Mouse (Mus musculus) adrenal gland (tissue): ENCODE results near the gene Sorbs1.

Source experiments
- intact Hi-C: fragments of 180-260 bp; cut with DNase I; formaldehyde crosslinking; loops from one replicate; pipeline ENCODE4 v1.15.1; 2025

The Sorbs1 gene

DNA sequence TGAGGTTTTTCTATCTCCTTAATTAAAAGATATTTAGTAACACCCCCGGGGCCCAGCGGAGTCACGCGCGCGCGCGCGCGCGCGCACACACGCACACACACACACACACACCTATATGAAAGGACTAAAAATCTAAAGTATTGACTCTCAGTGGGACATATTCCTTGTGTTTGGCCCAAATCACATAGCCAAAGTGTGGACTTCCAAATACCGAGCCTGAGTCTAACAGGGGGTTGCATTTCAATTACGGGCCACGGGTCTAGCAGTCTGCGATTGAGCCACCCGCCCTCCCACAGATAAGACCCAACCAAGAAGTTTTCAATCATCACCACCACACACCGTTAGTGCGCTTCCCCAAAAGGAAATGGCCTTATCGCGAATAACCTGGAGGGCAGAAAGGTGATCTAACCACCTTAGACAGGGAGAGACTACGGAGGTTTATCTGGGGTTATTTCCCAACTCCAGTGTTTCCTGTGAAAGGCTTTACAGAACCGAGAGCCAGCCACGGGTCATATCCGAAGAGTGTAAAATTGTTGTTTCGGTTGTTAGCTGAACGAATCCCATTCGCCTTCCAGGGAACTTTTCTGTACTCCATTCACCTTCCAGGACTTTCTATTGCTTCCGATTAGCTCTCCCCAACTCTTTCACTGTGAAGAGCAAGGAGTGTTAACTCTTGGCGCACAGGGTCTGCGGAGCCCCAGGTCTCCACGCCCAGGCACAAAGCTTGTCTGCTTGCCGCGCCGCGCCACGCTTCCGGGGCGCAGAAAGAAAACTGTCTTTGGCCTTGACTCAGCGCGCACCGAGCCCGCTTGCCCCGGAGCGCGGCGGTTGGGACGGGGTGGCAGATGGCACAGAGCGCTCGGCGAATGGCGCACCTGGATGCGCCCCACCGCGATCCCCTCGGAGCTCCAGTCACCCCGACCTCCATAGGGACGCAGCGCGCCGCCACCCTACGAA lies 242.9 kb downstream of the Sorbs1 start:
- intact Hi-C loops: no loop called here

DNA sequence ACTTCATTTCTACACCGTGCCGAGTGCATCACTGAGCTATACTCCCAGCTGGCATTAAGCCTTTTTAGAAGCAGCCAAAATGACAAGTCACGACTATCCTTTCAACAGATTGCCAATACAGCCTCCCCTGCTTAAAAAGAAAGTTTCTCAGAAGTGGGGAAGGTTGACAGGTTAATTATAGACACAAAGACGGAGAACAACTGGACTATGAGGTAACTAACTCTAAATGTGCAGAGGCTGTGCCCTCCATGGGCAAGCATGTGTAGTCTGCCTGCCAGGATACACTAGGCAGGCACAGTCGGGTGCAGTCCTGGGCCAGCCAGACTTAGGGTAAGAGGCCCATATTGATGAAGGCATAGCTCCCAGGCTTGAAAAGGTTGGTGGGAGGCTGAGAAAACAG lies 244.1 kb downstream of the Sorbs1 start:
- intact Hi-C loops: no loop called here

DNA sequence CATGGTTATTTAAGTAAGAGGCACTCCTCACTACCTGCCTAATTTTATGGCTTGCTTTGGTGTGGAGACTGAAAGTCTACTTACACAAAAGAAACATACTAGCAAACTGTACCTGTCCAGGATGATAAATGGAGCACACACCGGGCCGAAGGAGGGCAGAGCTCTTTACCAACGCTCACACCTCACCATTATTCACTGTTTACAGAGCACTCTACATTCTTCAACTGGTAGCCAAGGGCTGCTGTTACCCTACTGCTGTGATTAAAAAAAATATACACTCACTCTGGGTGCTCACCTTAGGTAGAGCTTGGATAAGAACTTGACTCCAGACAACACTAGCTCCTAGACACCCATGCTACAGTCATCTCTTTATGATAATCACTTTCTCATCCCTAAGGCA lies 245.1 kb downstream of the Sorbs1 start:
- intact Hi-C loops: no loop called here

DNA sequence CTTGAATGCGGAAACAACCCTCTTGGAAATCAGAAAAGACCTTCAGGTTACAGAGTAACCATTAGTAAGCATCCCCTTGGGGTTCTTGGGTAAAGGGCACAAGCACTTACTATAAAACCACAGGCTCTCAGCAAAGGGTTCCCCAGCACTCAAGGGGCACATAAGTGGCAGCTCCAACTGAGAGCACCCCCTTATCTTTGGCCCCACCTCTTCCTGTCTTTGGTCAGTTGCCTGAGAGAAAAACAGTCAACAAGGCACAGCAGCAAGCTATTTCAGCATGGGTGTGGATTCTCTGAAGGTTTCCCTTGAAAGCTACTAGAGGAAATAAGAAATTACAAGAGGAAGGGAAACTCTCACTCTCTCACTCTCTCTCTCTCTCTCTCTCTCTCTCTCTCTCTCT lies 246.2 kb downstream of the Sorbs1 start:
- intact Hi-C loops: no loop called here

DNA sequence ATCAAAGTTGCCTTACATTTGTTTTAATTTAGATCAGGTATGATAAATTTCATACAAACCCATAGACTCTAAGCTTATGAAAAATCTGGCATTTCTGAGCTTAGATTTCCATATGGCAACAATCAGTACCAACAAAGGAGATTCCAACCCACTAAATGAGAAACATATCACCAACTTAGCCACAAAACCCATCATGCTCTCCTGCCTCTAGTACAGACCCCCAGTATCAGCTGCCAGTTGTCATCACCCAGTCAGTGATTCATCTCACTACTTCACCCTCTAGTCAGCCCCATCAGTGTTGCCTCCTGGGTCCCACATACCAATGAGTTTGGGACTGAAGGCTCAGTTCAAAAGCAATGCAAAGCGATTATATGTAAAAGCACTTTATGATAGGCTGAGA lies 254.1 kb downstream of the Sorbs1 start:
- intact Hi-C loops: no loop called here

DNA sequence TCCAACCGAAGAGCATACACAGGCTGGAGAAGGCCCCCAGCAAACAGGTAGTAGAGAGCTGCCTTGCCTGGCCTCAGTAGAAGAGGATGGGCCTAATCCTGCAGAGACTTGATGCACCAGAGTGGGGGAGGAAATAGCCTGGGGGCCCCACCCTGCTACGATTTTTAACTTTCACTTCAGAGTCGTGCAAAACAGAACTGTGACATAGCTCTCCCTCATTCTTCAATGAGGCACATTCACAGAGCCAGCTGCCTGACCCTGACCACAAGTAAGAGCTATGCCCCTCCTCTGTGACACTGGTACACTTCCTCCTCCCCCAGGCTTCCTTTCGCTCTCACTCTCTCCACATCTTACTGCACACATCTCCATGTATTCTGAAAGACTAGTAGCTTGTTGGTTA lies 256.2 kb downstream of the Sorbs1 start:
- intact Hi-C loops: no loop called here

DNA sequence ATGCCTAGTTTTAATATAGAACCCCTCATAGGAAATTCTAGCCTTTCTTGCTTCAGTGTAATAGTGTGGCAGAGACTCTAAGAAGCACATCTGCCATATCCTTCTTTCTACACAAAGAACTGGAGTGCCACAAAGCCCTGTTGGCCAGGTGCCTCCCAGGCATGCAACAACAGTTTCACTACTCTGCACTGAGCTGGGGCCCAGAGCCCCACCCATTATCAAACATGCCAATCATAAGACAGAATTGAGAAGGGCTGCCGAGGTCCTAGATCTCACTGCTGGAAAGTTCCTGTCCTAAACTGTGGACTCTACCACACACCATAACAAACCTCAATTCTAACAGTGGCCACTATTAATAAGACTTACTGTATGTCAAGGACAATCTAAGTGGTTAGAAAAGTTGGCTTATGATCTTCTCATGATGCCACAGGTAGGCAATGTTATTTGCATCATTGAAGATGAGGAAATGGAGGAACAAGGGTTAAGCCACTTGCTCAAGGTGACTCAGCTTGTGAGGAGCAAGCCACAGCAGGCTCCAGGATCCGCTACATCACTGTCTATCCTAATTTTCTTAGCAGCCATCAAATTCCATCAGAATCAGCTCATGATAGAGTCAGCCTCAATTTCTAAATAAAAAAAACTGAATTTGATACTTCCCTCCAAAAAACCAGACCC lies 257.1 kb downstream of the Sorbs1 start:
- intact Hi-C loops: no loop called here

DNA sequence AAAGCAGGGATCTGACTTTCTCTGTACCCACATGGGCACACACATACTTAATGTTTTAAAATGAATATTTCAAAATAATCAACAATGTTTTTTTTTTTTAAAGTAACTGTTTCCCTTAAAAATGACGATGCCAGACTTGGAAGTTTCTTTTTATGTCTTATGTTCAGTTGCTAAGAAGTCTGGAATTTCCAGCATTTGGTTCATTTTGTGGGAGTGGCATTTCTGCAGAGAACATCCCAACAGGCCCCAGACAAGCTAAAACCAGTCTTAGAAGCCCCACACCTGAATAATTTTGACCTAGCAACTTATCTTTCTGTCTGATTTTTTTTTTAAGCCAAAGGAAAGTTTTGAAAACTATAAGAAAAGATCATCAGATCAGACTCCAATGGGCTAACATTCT lies 258.0 kb downstream of the Sorbs1 start:
- intact Hi-C loops: no loop called here

DNA sequence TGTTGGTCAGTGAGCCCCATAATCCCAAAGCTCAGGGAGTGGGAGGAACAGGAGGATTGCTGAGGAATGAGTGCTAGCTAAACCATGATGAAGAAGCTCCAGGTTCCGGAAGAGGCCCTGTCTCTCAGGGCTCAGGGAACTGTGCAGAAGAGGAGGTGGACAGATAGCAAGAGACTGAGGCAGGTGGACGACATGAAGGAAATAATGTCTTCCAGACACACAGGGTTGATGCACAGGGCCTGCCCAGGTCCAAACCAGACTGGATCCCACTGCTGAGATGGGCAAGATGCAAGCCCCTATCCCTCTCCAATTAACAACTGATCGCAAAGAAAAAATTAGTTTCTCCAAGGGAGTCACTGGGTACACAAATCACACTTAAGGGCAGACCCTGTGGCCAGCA lies 258.8 kb downstream of the Sorbs1 start:
- intact Hi-C loops: no loop called here

DNA sequence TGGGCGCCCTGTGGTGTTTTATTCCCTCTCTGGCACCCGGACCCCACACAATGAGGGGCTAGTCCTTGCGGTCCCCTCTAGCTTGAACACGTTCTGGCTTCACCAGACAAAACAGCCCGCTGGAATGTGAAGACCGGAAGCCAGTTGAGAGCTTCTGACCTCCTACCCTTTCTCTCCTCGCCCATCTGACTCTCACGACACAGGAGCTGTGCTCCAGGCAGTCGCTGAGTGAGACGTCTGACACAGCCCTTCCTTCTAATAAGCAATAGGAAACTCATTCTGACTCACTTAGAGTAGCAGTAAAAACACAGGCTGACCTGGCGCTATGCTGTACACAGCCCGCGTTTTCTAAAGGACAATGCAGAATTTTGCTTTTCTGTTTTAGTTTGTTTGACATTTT lies 259.8 kb downstream of the Sorbs1 start:
- intact Hi-C loops: no loop called here

DNA sequence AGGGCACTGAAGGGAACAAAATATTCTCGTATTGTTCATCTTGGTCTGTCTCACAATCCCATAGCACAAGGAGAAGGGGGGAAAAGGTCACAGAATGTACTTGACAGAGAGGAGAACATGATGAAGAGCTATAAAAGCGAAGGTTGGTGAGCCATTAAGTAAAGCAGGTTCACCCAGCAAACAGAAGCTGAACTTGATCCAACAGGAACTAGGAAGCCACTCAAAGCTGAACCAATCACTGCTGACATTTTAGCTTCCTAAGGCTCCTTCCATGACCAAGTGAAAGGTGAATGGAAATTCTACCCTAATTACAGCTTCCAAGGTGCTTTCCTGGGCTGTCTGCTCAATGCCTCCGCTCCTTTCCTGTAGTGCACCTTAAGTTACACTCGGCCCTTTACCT lies 262.5 kb downstream of the Sorbs1 start:
- intact Hi-C loops: no loop called here

DNA sequence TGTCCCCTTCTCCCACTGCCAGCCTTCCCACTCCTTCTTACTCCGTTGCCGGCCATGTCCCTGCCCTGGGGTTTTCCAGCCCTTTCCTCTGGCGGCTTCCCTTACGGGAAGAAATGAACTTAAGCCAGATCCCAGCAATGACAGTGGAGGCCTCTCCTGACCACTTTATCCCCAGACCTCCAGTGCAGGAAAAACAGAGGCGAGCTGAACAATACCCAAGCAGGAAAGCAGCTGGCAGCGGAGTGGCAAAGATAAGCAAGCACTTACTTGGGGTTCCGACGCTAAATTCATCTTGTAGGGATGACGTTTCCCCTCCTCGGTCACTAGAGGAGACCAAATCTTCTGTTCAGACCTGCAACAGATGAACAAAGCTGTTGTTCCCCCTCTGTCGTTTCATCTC lies 264.2 kb downstream of the Sorbs1 start:
- intact Hi-C loops: no loop called here

DNA sequence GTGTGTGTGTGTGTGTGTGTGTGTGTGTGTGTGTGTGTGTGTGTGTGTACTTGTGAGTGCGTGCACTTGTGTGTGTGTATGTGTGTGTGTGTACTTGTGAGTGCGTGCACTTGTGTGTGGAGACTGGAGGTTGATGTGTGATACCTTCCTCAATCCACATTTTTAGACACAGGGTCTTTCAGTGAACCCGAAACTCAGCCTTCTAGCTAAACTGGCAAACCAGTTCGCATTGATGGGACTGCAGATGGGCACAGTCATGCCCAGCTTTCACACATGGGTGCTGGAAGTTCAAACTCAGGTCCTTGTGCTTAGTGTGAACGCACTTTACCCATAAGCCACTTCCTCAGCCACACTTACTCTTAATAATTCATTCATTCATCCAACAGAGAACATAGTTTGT lies 265.1 kb downstream of the Sorbs1 start:
- intact Hi-C loops: no loop called here

DNA sequence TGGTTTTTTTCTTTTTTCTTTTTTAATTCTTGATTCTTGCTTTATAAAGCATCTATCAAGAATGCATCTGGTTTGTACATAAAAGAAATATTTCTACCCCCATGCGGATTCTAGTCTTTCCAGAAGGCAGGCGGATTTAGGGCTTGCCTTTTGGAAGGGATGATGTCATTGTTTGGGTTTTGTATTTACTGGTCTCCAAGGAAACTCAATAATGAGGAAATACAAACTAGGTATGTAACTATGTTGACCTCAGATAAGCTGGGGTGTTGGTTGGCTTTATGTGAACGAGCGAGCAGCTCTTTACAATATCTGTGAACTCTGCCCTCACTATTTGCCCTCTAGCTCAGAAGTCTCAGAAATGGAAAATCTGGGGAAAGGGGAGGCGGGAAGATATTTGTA lies 266.3 kb downstream of the Sorbs1 start:
- intact Hi-C loops: no loop called here

DNA sequence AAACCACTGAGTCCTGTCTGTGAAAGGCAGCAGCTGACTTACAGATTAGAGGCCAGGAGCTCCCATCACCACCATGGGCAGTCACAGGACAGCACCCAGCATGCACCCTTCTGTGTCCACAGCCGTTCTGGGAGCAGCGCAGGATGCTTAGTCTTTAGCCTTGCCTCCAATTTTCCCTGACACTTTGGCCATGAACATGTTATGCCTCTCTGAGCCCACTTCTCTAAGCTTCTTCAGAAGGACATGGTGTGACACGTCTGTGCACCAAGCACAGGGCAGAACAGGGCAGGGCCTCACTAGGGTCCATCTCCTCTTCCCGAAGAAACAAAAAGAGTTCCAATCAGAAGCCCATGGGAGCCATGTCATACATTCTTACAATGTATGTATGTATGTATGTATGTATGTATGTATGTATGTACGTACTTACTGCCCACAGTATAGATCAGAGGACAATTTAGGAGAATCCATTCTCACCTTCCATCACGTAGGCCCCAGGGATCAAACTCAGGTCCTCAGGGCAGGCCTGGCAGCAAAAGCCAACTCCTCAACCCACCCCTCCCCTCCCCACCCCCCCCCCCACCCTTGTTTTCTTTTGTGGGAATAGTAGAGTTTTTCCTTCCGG lies 266.8 kb downstream of the Sorbs1 start:
- intact Hi-C loops: no loop called here
